Mouse (Mus musculus) E14TG2a.4 (cell line): ENCODE results near the gene Fermt2.

Experiments
- H3K27me3 ChIP-seq: 2 replicates; pipeline ENCODE4 v1.6.1; 2014; ENCODE audit warnings: low read length, control low read depth; ENCODE audit not compliant: insufficient read depth
- H3K36me3 ChIP-seq: 2 replicates; pipeline ENCODE4 v1.6.1; 2014; ENCODE audit warnings: low read length, control low read depth; ENCODE audit not compliant: insufficient read depth
- H3K4me1 ChIP-seq: replicated peaks from 2 replicates; pipeline ENCODE4 v1.6.1; 2014; ENCODE audit warnings: low read depth, low read length, control low read depth
- H3K4me3 ChIP-seq: replicated peaks from 2 replicates; pipeline ENCODE4 v1.5.1; 2014; ENCODE audit warnings: mild to moderate bottlenecking, low read length
- H3K9me3 ChIP-seq: 2 replicates; pipeline ENCODE4 v1.6.1; 2014; ENCODE audit warnings: low read length, control low read depth
- CTCF ChIP-seq: conservative IDR thresholded peaks from 2 replicates; pipeline ENCODE4 v1.5.1; 2014; ENCODE audit warnings: low read length
- NANOG ChIP-seq: IDR thresholded peaks from 2 replicates; pipeline ENCODE4 v1.6.1; 2014; ENCODE audit warnings: borderline replicate concordance, low read length, mixed read lengths
- POU5F1 ChIP-seq: IDR thresholded peaks from 2 replicates; pipeline ENCODE4 v1.6.1; 2014; ENCODE audit warnings: low read length, borderline replicate concordance

Gene Fermt2

DNA sequence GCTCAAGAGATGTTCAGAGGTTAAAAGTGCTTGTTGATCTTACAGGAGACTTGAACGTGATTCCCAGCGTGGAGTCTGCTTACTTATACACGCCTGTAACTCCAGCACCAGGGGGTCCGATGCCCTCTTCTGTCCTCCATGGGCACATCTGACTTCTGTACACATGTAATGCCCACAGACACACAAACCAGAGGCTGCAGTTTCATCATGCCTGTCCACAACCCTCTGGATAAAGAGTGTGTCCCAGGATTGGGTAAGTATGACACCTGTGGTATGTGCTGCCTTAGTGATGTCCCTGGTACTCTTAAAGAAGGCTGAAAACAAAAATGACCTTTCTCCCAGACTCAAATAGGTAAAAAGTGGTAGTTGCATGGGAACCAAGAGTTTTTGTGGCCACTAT lies 110.6 kb downstream of the Fermt2 start:
- H3K4me3 ChIP-seq, result no peak overlapping the region
- H3K4me1 ChIP-seq, result no peaks in the 10 kb centered on the region
- no peaks in the 10 kb centered on the region for H3K27me3 ChIP-seq
- H3K36me3 ChIP-seq, result no peaks in the 10 kb centered on the region
- no peaks in the 10 kb centered on the region for H3K9me3 ChIP-seq
- TF ChIP-seq NANOG (no peak), CTCF (no peak), POU5F1 (no peak)

DNA sequence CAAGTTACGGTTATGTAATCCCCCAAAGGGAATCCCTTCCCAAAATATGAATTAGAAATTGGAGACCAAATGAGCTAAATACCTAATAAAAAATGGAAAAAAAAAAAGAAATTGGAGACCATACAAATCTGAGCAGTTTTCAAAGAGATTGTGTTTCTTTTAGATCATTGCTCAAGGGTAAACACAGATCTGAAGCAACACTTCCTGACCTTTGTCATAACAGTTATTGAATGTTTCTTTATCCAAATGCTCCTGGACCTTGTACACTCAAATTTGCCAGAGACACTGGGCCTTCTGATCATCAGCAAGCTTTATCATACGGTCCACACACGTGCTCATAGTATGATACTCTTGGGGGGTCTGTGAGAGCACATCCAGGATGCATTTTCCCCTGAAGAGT lies 111.4 kb downstream of the Fermt2 start:
- Histone ChIP-seq H3K36me3 (no peaks in the 10 kb centered on the region), H3K9me3 (no peaks in the 10 kb centered on the region), H3K4me3 (no peak overlapping the region), H3K27me3 (no peaks in the 10 kb centered on the region), H3K4me1 (no peaks in the 10 kb centered on the region)
- TF ChIP-seq CTCF (no peak), NANOG (no peak), POU5F1 (no peak)

DNA sequence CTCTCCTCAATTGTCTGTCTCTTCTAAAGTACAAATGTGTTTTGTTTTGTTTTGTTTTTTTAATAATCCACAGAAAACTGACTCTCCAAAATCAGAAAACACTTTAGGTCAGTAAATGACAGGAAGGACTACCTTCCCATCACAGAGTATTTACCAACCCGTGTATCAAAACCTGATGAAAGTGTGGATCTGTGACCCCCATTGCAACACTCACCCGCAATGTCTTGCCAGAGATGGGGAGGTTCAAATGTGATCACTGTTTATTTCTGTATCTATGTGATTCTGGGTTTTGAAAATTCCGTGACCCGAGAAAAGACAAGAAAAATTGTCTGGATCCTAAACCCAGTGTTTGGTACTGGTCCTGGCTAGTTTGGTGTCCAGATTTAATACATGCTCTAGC lies 113.7 kb downstream of the Fermt2 start:
- no peaks in the 10 kb centered on the region for H3K9me3 ChIP-seq
- H3K4me1 ChIP-seq, result no peaks in the 10 kb centered on the region
- no peaks in the 10 kb centered on the region for H3K36me3 ChIP-seq
- H3K27me3 ChIP-seq, result no peaks in the 10 kb centered on the region
- no peak overlapping the region for H3K4me3 ChIP-seq
- TF ChIP-seq POU5F1 (no peak), CTCF (no peak), NANOG (no peak)
